Mouse (Mus musculus) hindbrain, embryonic 13.5 days (tissue): ENCODE measurements around the gene Dna2. TPM values are rescaled to one million over a fixed set of nuclear protein-coding genes. Genes with fewer than 3 reads are reported as not detected.

ENCODE experiments used
- ATAC-seq: fragments of 200-750 bp; cut with Nextera tagmentation; 2 replicates; pipeline ENCODE4 v1.8.0; 2017; ENCODE audit warnings: moderate TSS enrichment; ENCODE audit not compliant: low FRiP score
- H3K27ac ChIP-seq: fragments of 300-500 bp; sonication (generic); 2 replicates; pipeline ENCODE4 v1.5.1; 2015; ENCODE audit warnings: inconsistent platforms, mild to moderate bottlenecking, moderate library complexity
- H3K27me3 ChIP-seq: fragments of 300-500 bp; sonication (generic); 2 replicates; pipeline ENCODE4 v1.6.1; 2015; ENCODE audit warnings: mild to moderate bottlenecking, inconsistent platforms
- H3K36me3 ChIP-seq: fragments of 300-500 bp; sonication (generic); 2 replicates; pipeline ENCODE4 v1.6.1; 2015; ENCODE audit warnings: mild to moderate bottlenecking, inconsistent platforms
- H3K4me1 ChIP-seq: fragments of 300-500 bp; sonication (generic); replicated peaks from 2 replicates; pipeline ENCODE4 v1.6.1; 2015; ENCODE audit warnings: inconsistent platforms
- H3K4me2 ChIP-seq: fragments of 300-500 bp; sonication (generic); 2 replicates; pipeline ENCODE4 v1.6.1; 2015; ENCODE audit warnings: inconsistent platforms, mild to moderate bottlenecking, moderate library complexity
- H3K4me3 ChIP-seq: fragments of 300-500 bp; sonication (generic); 2 replicates; pipeline ENCODE4 v1.5.1; 2015; ENCODE audit warnings: mild to moderate bottlenecking, inconsistent platforms
- H3K9ac ChIP-seq: fragments of 300-500 bp; sonication (generic); 2 replicates; pipeline ENCODE4 v1.6.1; 2015; ENCODE audit warnings: mild to moderate bottlenecking, inconsistent platforms
- H3K9me3 ChIP-seq: fragments of 300-500 bp; sonication (generic); 2 replicates; pipeline ENCODE4 v1.6.1; 2016; ENCODE audit warnings: inconsistent platforms
- WGBS: fragments of 180-500 bp; shearing (Covaris S2); methylation state at CpG from one replicate; pipeline ENCODE4 v1.1.7; 2015; 5-methylcytosine and 5-hydroxymethylcytosine counted together
- polyA plus RNA-seq: library from polyadenylated mRNA; unstranded; fragments of >200 nt; fragmentation: Nextera tagmentation; extraction: Ambion mirVana; gene quantifications from 2 replicates; pipeline ENCODE4 v1.2.1, GENCODE M21; 2015

Gene Dna2
- polyA plus RNA-seq, 1 experiment from 2014 or later: 5.1 TPM

- Histone ChIP-seq H3K9me3 (no peaks in the 10 kb centered on the region), H3K4me1 (peaks cover 18% of the 10 kb centered on the region), H3K27ac (no peak overlapping the region), H3K4me2 (no peak overlapping the region), H3K4me3 (no peak overlapping the region), H3K27me3 (no peaks in the 10 kb centered on the region), H3K36me3 (peaks cover 13% of the 10 kb centered on the region), H3K9ac (no peak overlapping the region)
- ATAC-seq: no peak
- WGBS: 90% methylated on average over 4 of the region's 4 CpGs
Measured at GRCm38 (mm10) chr10:62924096-62924635, 22.7 kb upstream of the Dna2 start.

GRCm38 (mm10) chr10:62932381-62932780 lies 14.4 kb upstream of the Dna2 start:
- Histone ChIP-seq H3K9me3 (no peaks in the 10 kb centered on the region), H3K36me3 (peaks cover 73% of the 10 kb centered on the region), H3K27ac (no peak overlapping the region), H3K9ac (no peak overlapping the region), H3K4me2 (no peak overlapping the region), H3K27me3 (no peaks in the 10 kb centered on the region), H3K4me1 (no peaks in the 10 kb centered on the region), H3K4me3 (no peak overlapping the region)
- 100% methylated on average over 1 of the region's 1 CpGs for WGBS
- ATAC-seq: no peak

- Histone ChIP-seq H3K36me3 (peaks cover 46% of the 10 kb centered on the region), H3K9me3 (no peaks in the 10 kb centered on the region), H3K27me3 (no peaks in the 10 kb centered on the region), H3K9ac (no peak overlapping the region), H3K4me1 (0 out of 2 replicates have a peak, but pooled peaks cover 4% of the 10 kb centered on the region), H3K4me2 (no peak overlapping the region), H3K27ac (no peak overlapping the region), H3K4me3 (no peak overlapping the region)
- no peak for ATAC-seq
- WGBS: 88% methylated on average over 10 of the region's 10 CpGs
Measured at GRCm38 (mm10) chr10:62944975-62945580, 1.7 kb upstream of the Dna2 start.

GRCm38 (mm10) chr10:62948551-62948950 lies 1.7 kb downstream of the Dna2 start:
- 96% methylated on average over 7 of the region's 7 CpGs for WGBS
- H3K36me3 ChIP-seq: peaks cover 25% of the 10 kb centered on the region
- H3K4me2 ChIP-seq: no peak overlapping the region
- no peak for ATAC-seq
- no peaks in the 10 kb centered on the region for H3K27me3 ChIP-seq
- no peak overlapping the region for H3K27ac ChIP-seq
- 0 out of 2 replicates have a peak, but pooled peaks cover 4% of the 10 kb centered on the region for H3K4me1 ChIP-seq
- no peak overlapping the region for H3K9ac ChIP-seq
- H3K9me3 ChIP-seq: no peaks in the 10 kb centered on the region
- H3K4me3 ChIP-seq: no peak overlapping the region

- Histone ChIP-seq H3K4me2 (no peak overlapping the region), H3K36me3 (peaks cover 86% of the 10 kb centered on the region)
Measured at GRCm38 (mm10) chr10:62963956-62964355, 17.1 kb downstream of the Dna2 start.

GRCm38 (mm10) chr10:62965796-62966195 lies 19.0 kb downstream of the Dna2 start:
- Histone ChIP-seq H3K4me1 (no peaks in the 10 kb centered on the region), H3K9me3 (no peaks in the 10 kb centered on the region), H3K36me3 (peaks cover 83% of the 10 kb centered on the region), H3K27ac (no peak overlapping the region), H3K4me3 (no peak overlapping the region), H3K27me3 (no peaks in the 10 kb centered on the region), H3K4me2 (no peak overlapping the region), H3K9ac (no peak overlapping the region)
- 96% methylated on average over 11 of the region's 11 CpGs for WGBS
- no peak for ATAC-seq

More at GRCm38 (mm10) chr10:62963956-62964355, 17.1 kb downstream of the Dna2 start:
- Histone ChIP-seq H3K9ac (no peak overlapping the region), H3K4me1 (no peaks in the 10 kb centered on the region), H3K4me3 (no peak overlapping the region), H3K27me3 (no peaks in the 10 kb centered on the region), H3K9me3 (no peaks in the 10 kb centered on the region), H3K27ac (no peak overlapping the region)
- 95% methylated on average over 7 of the region's 7 CpGs for WGBS
- no peak for ATAC-seq

- H3K27me3 ChIP-seq: no peaks in the 10 kb centered on the region
- no peak for ATAC-seq
- H3K4me1 ChIP-seq: no peaks in the 10 kb centered on the region
- no peak overlapping the region for H3K9ac ChIP-seq
- no peak overlapping the region for H3K4me3 ChIP-seq
- no peak overlapping the region for H3K27ac ChIP-seq
- H3K9me3 ChIP-seq: no peaks in the 10 kb centered on the region
- WGBS: 97% methylated on average over 15 of the region's 15 CpGs
- peaks cover 81% of the 10 kb centered on the region for H3K36me3 ChIP-seq
- H3K4me2 ChIP-seq: no peak overlapping the region
Measured at GRCm38 (mm10) chr10:62966291-62966690, 19.5 kb downstream of the Dna2 start.

DNA sequence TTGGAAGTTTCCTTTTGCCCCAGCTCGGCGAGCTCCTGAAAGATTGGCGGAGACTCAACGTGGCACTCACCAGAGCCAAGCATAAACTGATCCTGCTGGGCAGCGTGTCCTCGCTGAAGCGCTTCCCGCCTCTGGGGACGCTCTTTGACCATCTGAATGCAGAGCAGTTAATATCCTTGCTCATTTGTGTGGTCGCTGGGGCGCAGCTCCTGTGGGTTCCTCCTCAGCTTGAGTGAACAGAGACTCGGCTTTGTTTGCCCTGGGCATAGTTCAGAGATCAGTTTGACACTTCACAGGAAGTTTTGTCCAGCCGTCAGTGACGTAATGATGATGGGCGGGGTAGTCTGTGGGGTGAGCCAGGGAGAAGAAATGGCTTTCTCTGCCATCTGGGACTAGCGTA lies 25.0 kb downstream of the Dna2 start:
- Histone ChIP-seq H3K9me3 (no peaks in the 10 kb centered on the region), H3K4me1 (no peaks in the 10 kb centered on the region), H3K9ac (no peak overlapping the region), H3K27ac (no peak overlapping the region), H3K4me3 (no peak overlapping the region), H3K4me2 (no peak overlapping the region), H3K27me3 (no peaks in the 10 kb centered on the region), H3K36me3 (peaks cover 38% of the 10 kb centered on the region)
- WGBS: 52% methylated on average over 16 of the region's 16 CpGs
- no peak for ATAC-seq

- H3K27ac ChIP-seq: peak overlapping the region; percentile 92
- H3K4me2 ChIP-seq: peak overlapping the region; percentile 56
- peaks cover 24% of the 10 kb centered on the region for H3K4me1 ChIP-seq
- peak overlapping the region; percentile 96 for H3K9ac ChIP-seq
- peak; percentile 18; the same call in 1 of the 2 replicates for ATAC-seq
- no peaks in the 10 kb centered on the region for H3K27me3 ChIP-seq
- H3K36me3 ChIP-seq: peaks cover 24% of the 10 kb centered on the region
- no peaks in the 10 kb centered on the region for H3K9me3 ChIP-seq
- 9% methylated on average over 10 of the region's 10 CpGs for WGBS
- H3K4me3 ChIP-seq: peak overlapping the region; percentile 90
Measured at GRCm38 (mm10) chr10:62979667-62980038, 32.8 kb downstream of the Dna2 start.

- Histone ChIP-seq H3K9me3 (no peaks in the 10 kb centered on the region), H3K4me3 (peak within 1 kb of the TSS; percentile 90), H3K27me3 (no peaks in the 10 kb centered on the region), H3K4me1 (peaks cover 24% of the 10 kb centered on the region), H3K4me2 (peak within 1 kb of the TSS; percentile 56), H3K27ac (peak within 1 kb of the TSS; percentile 92), H3K9ac (peak within 1 kb of the TSS; percentile 96), H3K36me3 (peaks cover 30% of the 10 kb centered on the region)
- peak; percentile 94 for ATAC-seq
- under 1% methylated on average over 74 of the region's 77 CpGs for WGBS
Measured at GRCm38 (mm10) chr10:62980039-62980954, 33.5 kb downstream of the Dna2 start, which contains the start of gene Rufy2. Gene Rufy2, plus strand, starts transcription at chr10:62980223.

DNA sequence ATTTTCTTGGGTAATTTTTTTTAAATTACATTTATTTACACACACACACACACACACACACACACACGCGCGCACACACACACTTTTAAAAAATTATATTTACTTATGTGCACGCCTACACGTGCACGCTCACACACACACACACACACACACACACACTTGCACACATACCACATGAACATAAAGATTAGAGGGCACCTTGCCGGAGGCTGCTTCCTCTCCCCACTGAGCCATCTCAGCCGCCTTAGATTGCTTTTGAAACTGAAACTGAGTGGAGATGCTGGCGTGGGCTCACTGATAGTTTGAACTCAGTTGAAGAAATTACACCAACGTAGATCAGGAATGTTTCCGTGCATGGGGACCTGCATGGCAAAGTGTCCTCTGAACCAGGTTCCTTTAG lies 37.2 kb downstream of the Dna2 start:
- WGBS: 93% methylated on average over 11 of the region's 11 CpGs
- H3K27ac ChIP-seq: no peak overlapping the region
- H3K4me2 ChIP-seq: no peak overlapping the region
- H3K9me3 ChIP-seq: no peaks in the 10 kb centered on the region
- H3K9ac ChIP-seq: no peak overlapping the region
- peaks cover 62% of the 10 kb centered on the region for H3K36me3 ChIP-seq
- ATAC-seq: no peak
- peaks cover 24% of the 10 kb centered on the region for H3K4me1 ChIP-seq
- no peaks in the 10 kb centered on the region for H3K27me3 ChIP-seq
- no peak overlapping the region for H3K4me3 ChIP-seq

GRCm38 (mm10) chr10:62984495-62984894 lies 37.7 kb downstream of the Dna2 start:
- no peak for ATAC-seq
- no peaks in the 10 kb centered on the region for H3K27me3 ChIP-seq
- no peak overlapping the region for H3K9ac ChIP-seq
- WGBS: 97% methylated on average over 6 of the region's 6 CpGs
- H3K27ac ChIP-seq: no peak overlapping the region
- no peaks in the 10 kb centered on the region for H3K9me3 ChIP-seq
- no peak overlapping the region for H3K4me2 ChIP-seq
- H3K4me3 ChIP-seq: no peak overlapping the region
- peaks cover 66% of the 10 kb centered on the region for H3K36me3 ChIP-seq
- H3K4me1 ChIP-seq: peaks cover 21% of the 10 kb centered on the region
